Mouse (Mus musculus) heart, embryonic 14.5 days (tissue): Measurements from ENCODE around the gene Rhoj. TPM values are rescaled to one million over a fixed set of nuclear protein-coding genes. Genes with fewer than 3 reads are reported as not detected.

ENCODE experiments used
- ATAC-seq: fragments of 200-750 bp; cut with Nextera tagmentation; 2 replicates; pipeline ENCODE4 v1.8.0; 2017; ENCODE audit warnings: low read depth, moderate TSS enrichment; ENCODE audit not compliant: insufficient number of reproducible peaks, insufficient read depth, low FRiP score
- H3K27ac ChIP-seq, 2 experiments: fragments of 200-500 bp in 1 of 2; fragments of 300-500 bp in 1 of 2; sonication (generic) in 1 of 2; replicated peaks in 1 of 2; 2 replicates each; pipeline ENCODE4 v1.5.1; 2012 to 2014; ENCODE audit warnings: low read depth in 2 of 2, low read length in 2 of 2, control low read depth in 1 of 2, mild to moderate bottlenecking in 1 of 2, mixed read lengths in 1 of 2; ENCODE audit not compliant: control insufficient read depth in 1 of 2, insufficient read depth in 1 of 2
- H3K27me3 ChIP-seq: fragments of 300-500 bp; sonication (generic); 2 replicates; pipeline ENCODE4 v1.6.1; 2014; ENCODE audit warnings: mild to moderate bottlenecking, low read length, control low read depth; ENCODE audit not compliant: control insufficient read depth, insufficient read depth
- H3K36me3 ChIP-seq: fragments of 300-500 bp; sonication (generic); 2 replicates; pipeline ENCODE4 v1.6.1; 2014; ENCODE audit warnings: mild to moderate bottlenecking, control low read depth, low read length, mixed read lengths; ENCODE audit not compliant: control insufficient read depth, insufficient read depth
- H3K4me1 ChIP-seq, 2 experiments: fragments of 200-500 bp in 1 of 2; fragments of 300-500 bp in 1 of 2; sonication (generic) in 1 of 2; 2 replicates each; pipeline ENCODE4 v1.6.1; 2012 to 2014; ENCODE audit warnings: low read length in 2 of 2, control low read depth in 1 of 2, mixed read lengths in 1 of 2; ENCODE audit not compliant: control insufficient read depth in 2 of 2, insufficient read depth in 2 of 2
- H3K4me2 ChIP-seq: fragments of 300-500 bp; sonication (generic); 2 replicates; pipeline ENCODE4 v1.6.1; 2014; ENCODE audit warnings: mild to moderate bottlenecking, low read length
- H3K4me3 ChIP-seq, 2 experiments: fragments of 200-500 bp in 1 of 2; fragments of 300-500 bp in 1 of 2; sonication (generic) in 1 of 2; 2 replicates each; pipeline ENCODE4 v1.5.1; 2012 to 2014; ENCODE audit warnings: low read length in 2 of 2, mild to moderate bottlenecking in 2 of 2, control low read depth in 1 of 2, low read depth in 1 of 2, moderate library complexity in 1 of 2; ENCODE audit not compliant: control insufficient read depth in 1 of 2, insufficient read depth in 1 of 2
- H3K9ac ChIP-seq: fragments of 300-500 bp; sonication (generic); 2 replicates; pipeline ENCODE4 v1.6.1; 2014; ENCODE audit warnings: mild to moderate bottlenecking, low read length
- H3K9me3 ChIP-seq: fragments of 300-500 bp; sonication (generic); 2 replicates; pipeline ENCODE4 v1.6.1; 2016; ENCODE audit warnings: low read length, control low read depth; ENCODE audit not compliant: control insufficient read depth
- WGBS: fragments of 180-500 bp; shearing (Covaris S2); extraction: QIAGEN DNeasy Blood & Tissue Kit; methylation state at CpG from one replicate; pipeline ENCODE4 v1.1.7; 2014; 5-methylcytosine and 5-hydroxymethylcytosine counted together
- polyA plus RNA-seq: library from polyadenylated mRNA; unstranded; fragments of >200 nt; fragmentation: Nextera tagmentation; extraction: Ambion mirVana; gene quantifications from 2 replicates; pipeline ENCODE4 v1.2.1, GENCODE M21; 2014

The Rhoj gene
- polyA plus RNA-seq, 1 experiment from 2014 or later = 48.5 TPM

DNA sequence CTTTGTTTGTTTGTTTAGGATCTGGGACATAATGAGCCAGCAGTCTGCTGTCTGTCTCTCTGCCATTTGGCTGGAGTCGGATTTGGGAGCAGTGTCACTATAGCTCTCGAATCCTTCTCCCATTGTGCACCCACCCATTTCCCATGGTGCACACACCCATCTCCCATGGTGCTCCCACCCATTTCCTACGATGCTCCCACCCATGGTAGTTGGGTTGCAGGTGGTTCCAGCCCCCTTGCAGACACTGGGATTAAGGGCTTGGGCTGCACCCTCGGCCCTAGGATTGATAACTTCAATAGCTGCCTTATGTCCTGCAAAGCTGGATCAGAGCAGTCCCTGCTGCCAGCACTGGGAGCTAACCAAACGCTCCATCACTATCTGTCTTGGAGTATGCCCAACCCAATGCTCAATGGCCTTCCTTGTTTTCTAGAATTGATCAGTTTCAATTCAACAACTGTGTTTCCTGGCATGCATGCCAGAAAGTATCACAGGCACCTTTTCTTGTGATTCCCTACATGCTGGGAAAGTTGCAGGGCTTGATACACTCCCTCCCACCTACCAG, 51.9 kb downstream of the Rhoj start:
- no peaks in the 10 kb centered on the region for H3K27me3 ChIP-seq
- no peak for ATAC-seq
- H3K9ac ChIP-seq = no peak overlapping the region
- H3K4me1 ChIP-seq = peaks cover 5 to 8% of the 10 kb centered on the region in 2 experiments
- no peak overlapping the region for H3K4me3 ChIP-seq
- H3K9me3 ChIP-seq = 0 out of 2 replicates have a peak, but pooled peaks cover 5% of the 10 kb centered on the region
- H3K27ac ChIP-seq = no peak overlapping the region
- H3K36me3 ChIP-seq = no peaks in the 10 kb centered on the region
- 51% methylated on average over 5 of the region's 5 CpGs for WGBS
- no peak overlapping the region for H3K4me2 ChIP-seq

DNA sequence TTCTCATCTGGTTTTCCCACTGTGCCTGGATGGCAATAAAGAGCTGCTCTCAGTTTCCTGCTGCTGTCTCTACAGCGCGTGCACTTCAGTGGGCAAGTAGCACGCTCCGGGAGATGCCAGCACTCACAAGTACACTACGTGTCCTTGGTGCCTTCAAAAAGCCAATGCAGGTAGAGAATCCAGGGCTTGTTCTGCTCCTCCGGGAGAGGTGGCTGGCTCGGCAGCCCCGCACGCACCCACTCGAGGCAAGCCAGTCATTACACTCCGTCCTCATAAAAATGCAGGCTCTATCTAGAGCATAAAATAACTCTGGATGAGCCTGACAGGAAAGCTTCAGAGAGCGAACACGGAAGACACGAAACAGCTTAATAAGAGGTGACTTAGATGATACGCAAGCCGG, 54.3 kb downstream of the Rhoj start:
- no peak overlapping the region for H3K4me3 ChIP-seq
- WGBS = 91% methylated on average over 16 of the region's 16 CpGs

DNA sequence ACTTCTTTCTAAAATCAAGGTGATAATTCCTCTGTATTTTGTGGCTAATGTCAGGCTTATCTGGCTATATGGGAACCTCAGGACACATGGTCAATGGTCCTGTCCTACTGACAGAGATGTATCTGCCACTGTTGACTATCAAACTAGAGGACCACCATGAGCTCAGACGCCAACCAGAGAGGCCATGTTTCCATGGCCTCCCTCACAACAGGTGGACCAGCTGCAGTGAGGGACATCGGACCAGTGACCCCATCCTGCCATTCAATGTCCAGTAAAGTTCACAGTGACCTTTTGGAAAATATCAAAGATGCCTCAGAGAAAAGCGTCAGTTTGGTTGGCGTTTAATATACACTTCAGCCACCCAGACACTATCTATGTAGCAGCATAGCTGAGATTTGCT, 56.3 kb downstream of the Rhoj start:
- Histone ChIP-seq H3K27me3 (no peaks in the 10 kb centered on the region), H3K27ac (no peak overlapping the region), H3K9me3 (0 out of 2 replicates have a peak, but pooled peaks cover 5% of the 10 kb centered on the region), H3K4me3 (no peak overlapping the region), H3K4me2 (no peak overlapping the region), H3K9ac (no peak overlapping the region), H3K36me3 (no peaks in the 10 kb centered on the region), H3K4me1 (peaks cover 7 to 10% of the 10 kb centered on the region in 2 experiments)
- no peak for ATAC-seq
- 95% methylated on average over 4 of the region's 4 CpGs for WGBS

More for the DNA sequence above, 54.3 kb downstream of the Rhoj start:
- Histone ChIP-seq H3K9me3 (0 out of 2 replicates have a peak, but pooled peaks cover 5% of the 10 kb centered on the region), H3K27me3 (no peaks in the 10 kb centered on the region), H3K9ac (no peak overlapping the region), H3K36me3 (no peaks in the 10 kb centered on the region), H3K27ac (no peak overlapping the region), H3K4me2 (no peak overlapping the region), H3K4me1 (peaks cover 7 to 8% of the 10 kb centered on the region in 2 experiments)
- no peak for ATAC-seq

DNA sequence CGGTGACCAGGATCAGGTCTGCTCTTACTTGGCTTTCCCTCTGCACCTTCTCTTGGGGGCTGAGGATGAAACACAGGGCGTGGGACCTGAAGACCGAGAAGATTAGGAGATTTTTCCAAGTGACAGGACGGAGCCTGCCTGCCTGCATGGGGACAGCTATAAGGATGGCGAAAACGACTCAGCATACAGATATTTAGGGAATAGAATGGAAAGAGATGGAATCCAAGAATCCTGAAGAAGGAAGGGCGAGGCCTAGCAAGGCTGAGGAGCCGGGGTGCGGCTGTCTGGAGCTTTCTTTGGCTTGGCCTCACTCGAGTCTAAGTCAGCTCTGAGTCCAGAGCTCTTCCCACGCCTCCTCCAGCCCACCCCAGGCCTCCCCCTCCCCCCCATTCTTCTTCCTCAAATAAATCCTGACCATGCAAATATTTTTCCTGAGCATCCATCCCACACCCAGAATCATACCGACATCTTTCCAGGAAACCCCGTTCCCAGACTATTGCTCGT, 57.6 kb downstream of the Rhoj start:
- H3K4me3 ChIP-seq = no peak overlapping the region
- no peak for ATAC-seq
- 81% methylated on average over 14 of the region's 14 CpGs for WGBS
- no peak overlapping the region for H3K4me2 ChIP-seq
- no peak overlapping the region for H3K9ac ChIP-seq
- 0 out of 2 replicates have a peak, but pooled peaks cover 5% of the 10 kb centered on the region for H3K9me3 ChIP-seq
- H3K4me1 ChIP-seq = peaks cover 5 to 6% of the 10 kb centered on the region in 2 experiments; a peak in 2 of 4 replicates
- no peak overlapping the region for H3K27ac ChIP-seq
- H3K27me3 ChIP-seq = no peaks in the 10 kb centered on the region
- H3K36me3 ChIP-seq = no peaks in the 10 kb centered on the region

DNA sequence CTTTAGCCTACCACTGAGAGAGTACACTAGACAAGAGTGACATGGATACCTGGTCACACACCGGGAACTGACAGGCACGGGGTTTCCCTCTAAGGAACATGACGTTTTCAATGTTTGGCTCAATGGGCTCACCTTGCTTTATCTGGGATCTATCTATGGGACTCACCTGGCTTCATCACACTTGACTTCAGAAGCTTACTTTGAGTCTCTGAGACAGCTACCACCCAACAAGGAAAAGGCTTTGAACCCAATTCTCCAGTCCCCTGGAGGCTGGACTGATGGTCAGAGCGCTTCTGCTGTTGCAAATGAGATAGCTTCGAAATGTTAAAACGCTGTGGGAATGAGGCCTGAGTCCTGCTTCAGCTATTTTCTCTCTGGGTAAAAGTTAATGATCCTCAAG, 59.2 kb downstream of the Rhoj start:
- H3K4me3 ChIP-seq = no peak overlapping the region
- no peak overlapping the region for H3K27ac ChIP-seq
- H3K4me1 ChIP-seq = peaks cover 5 to 6% of the 10 kb centered on the region in 2 experiments; a peak in 2 of 4 replicates
- no peaks in the 10 kb centered on the region for H3K27me3 ChIP-seq
- no peak for ATAC-seq
- H3K9me3 ChIP-seq = 0 out of 2 replicates have a peak, but pooled peaks cover 5% of the 10 kb centered on the region
- H3K4me2 ChIP-seq = no peak overlapping the region
- H3K36me3 ChIP-seq = no peaks in the 10 kb centered on the region
- H3K9ac ChIP-seq = no peak overlapping the region
- WGBS = 86% methylated on average over 6 of the region's 6 CpGs

DNA sequence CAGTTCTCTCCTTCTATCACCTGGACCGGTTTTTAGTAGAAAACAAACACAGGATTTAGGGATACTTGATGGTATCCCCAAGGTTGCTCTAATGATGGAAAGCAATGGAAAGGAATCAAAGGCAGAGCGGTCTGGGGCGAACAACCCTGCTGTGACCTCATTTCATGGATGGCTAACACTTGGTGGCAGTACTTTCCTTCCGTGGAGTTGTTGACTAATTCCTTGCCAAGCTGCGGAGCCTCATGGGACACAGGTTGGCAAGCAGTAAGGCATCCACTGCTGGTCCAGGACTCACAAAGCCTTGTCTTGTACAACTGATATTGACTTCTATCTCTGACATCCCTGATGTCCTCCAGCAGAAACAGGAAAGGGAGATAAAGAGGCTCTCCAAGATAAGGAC, 60.4 kb downstream of the Rhoj start:
- Histone ChIP-seq H3K36me3 (no peaks in the 10 kb centered on the region), H3K9ac (no peak overlapping the region), H3K4me3 (no peak overlapping the region), H3K27me3 (no peaks in the 10 kb centered on the region), H3K27ac (peak overlapping the region in 1 of 2 experiments; percentile 41; a peak in 1 of 4 replicates), H3K4me1 (peaks cover 5 to 6% of the 10 kb centered on the region in 2 experiments; a peak in 2 of 4 replicates), H3K9me3 (0 out of 2 replicates have a peak, but pooled peaks cover 2% of the 10 kb centered on the region), H3K4me2 (no peak overlapping the region)
- no peak for ATAC-seq
- 63% methylated on average over 5 of the region's 5 CpGs for WGBS

DNA sequence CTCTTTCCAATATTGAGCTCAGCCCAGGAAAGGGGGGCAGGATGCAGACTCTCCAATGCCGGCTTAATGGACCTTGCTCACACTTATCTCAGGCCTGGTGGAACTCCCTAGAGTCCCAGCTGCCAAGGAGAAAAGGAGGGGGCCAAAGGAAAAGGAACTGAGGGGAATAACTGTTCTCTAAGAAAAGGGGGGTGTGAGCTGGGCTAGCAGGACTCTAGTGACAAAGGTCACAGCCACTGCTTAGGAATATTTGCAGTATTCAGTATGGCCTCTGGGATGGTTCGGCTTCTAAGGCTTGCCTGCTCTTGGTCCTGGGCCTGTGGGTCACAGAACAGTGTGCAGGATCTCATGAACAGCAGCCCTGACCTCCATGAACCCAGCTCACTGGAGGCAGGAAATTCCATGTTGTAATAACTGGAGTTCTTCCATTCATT, 61.3 kb downstream of the Rhoj start:
- peak overlapping the region; percentile 25 to 41; a peak in 1 of 4 replicates for H3K27ac ChIP-seq
- 44% methylated on average over 2 of the region's 2 CpGs for WGBS
- no peaks in the 10 kb centered on the region for H3K27me3 ChIP-seq
- H3K36me3 ChIP-seq = no peaks in the 10 kb centered on the region
- H3K4me1 ChIP-seq = peaks cover 5 to 6% of the 10 kb centered on the region in 2 experiments; a peak in 2 of 4 replicates
- H3K9me3 ChIP-seq = no peaks in the 10 kb centered on the region
- H3K4me3 ChIP-seq = no peak overlapping the region
- H3K4me2 ChIP-seq = no peak overlapping the region
- no peak for ATAC-seq
- H3K9ac ChIP-seq = no peak overlapping the region
